Mouse (Mus musculus) heart, embryonic 12.5 days (tissue): Measurements from ENCODE around the gene Slco3a1. TPM values are rescaled to one million over a fixed set of nuclear protein-coding genes. Genes with fewer than 3 reads are reported as not detected.

Experiments used
- ATAC-seq: fragments of 200-750 bp; cut with Nextera tagmentation; 2 replicates; pipeline ENCODE4 v1.8.0; 2017; ENCODE audit warnings: moderate TSS enrichment, moderate library complexity; ENCODE audit not compliant: insufficient number of reproducible peaks, low FRiP score
- H3K27ac ChIP-seq: fragments of 300-500 bp; sonication (generic); 2 replicates; pipeline ENCODE4 v1.5.1; 2016; ENCODE audit warnings: mild to moderate bottlenecking, moderate library complexity; ENCODE audit not compliant: poor library complexity, severe bottlenecking
- H3K27me3 ChIP-seq: fragments of 300-500 bp; sonication (generic); replicated peaks from 2 replicates; pipeline ENCODE4 v1.6.1; 2016; ENCODE audit warnings: mild to moderate bottlenecking, moderate library complexity
- H3K36me3 ChIP-seq: fragments of 300-500 bp; sonication (generic); 2 replicates; pipeline ENCODE4 v1.6.1; 2016; ENCODE audit warnings: mild to moderate bottlenecking, moderate library complexity
- H3K4me1 ChIP-seq: fragments of 300-500 bp; sonication (generic); replicated peaks from 2 replicates; pipeline ENCODE4 v1.6.1; 2016; ENCODE audit warnings: mild to moderate bottlenecking
- H3K4me2 ChIP-seq: fragments of 300-500 bp; sonication (generic); 2 replicates; pipeline ENCODE4 v1.6.1; 2016; ENCODE audit warnings: mild to moderate bottlenecking, moderate library complexity
- H3K4me3 ChIP-seq: fragments of 300-500 bp; sonication (generic); 2 replicates; pipeline ENCODE4 v1.5.1; 2016; ENCODE audit warnings: mild to moderate bottlenecking
- H3K9ac ChIP-seq: fragments of 300-500 bp; sonication (generic); 2 replicates; pipeline ENCODE4 v1.6.1; 2016; ENCODE audit warnings: mild to moderate bottlenecking, moderate library complexity
- H3K9me3 ChIP-seq: fragments of 300-500 bp; sonication (generic); replicated peaks from 2 replicates; pipeline ENCODE4 v1.6.1; 2016; ENCODE audit warnings: mild to moderate bottlenecking, moderate library complexity
- WGBS: fragments of 180-500 bp; shearing (Covaris S2); methylation state at CpG from one replicate; pipeline ENCODE4 v1.1.7; 2016; 5-methylcytosine and 5-hydroxymethylcytosine counted together
- polyA plus RNA-seq: library from polyadenylated mRNA; unstranded; fragments of >200 nt; fragmentation: Nextera tagmentation; extraction: Ambion mirVana; gene quantifications from 2 replicates; pipeline ENCODE4 v1.2.1, GENCODE M21; 2016

The Slco3a1 gene
- polyA plus RNA-seq, 1 experiment from 2014 or later = 29.8 TPM

DNA sequence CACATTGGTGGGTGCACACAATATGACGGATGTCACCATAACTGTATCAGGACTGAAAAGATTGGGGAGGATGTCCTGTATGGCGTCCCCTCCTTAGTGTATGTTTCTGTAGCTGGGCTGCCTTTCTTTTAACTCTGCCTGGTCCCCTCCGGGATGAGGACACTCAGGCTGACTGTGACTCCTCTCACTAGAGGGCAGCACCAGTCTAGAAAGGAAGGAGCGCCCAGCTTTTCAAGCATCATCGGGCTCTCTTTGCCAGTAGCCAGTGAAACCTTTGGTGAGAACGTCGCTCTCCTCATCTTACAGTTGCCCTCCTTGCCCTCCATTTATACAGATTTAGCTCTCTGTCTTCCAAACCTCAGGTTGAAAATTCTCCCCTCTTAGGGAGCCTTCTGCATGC is 187.2 kb downstream of the Slco3a1 start:
- no peak for ATAC-seq
- Histone ChIP-seq H3K27ac (no peak overlapping the region), H3K4me2 (no peak overlapping the region), H3K9ac (no peak overlapping the region), H3K27me3 (no peaks in the 10 kb centered on the region), H3K36me3 (no peaks in the 10 kb centered on the region), H3K4me3 (no peak overlapping the region), H3K9me3 (no peaks in the 10 kb centered on the region), H3K4me1 (peaks cover 28% of the 10 kb centered on the region)
- WGBS = 44% methylated on average over 7 of the region's 7 CpGs

DNA sequence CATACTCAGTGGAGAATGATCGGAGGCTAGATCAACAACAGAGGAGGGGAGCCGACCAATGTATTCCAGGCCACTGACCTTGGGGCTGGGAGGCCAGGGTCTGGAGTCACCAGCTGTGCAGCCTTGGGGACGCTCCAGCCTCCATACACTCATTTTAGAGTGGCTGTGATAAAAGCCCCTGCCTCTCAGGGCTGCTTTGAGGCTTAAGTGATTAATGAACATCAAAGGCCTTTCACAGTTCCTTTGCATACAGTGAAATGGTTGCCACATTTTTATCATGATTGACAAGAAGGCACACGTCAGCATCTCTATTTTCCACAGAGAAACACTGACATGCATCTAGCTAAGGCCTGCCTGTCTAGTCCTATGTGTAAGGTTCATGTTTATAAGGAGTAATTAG is 189.0 kb downstream of the Slco3a1 start:
- no peak overlapping the region for H3K27ac ChIP-seq
- H3K4me2 ChIP-seq = no peak overlapping the region
- H3K36me3 ChIP-seq = no peaks in the 10 kb centered on the region
- peaks cover 19% of the 10 kb centered on the region for H3K4me1 ChIP-seq
- no peak overlapping the region for H3K9ac ChIP-seq
- 25% methylated on average over 4 of the region's 4 CpGs for WGBS
- ATAC-seq = no peak
- H3K9me3 ChIP-seq = no peaks in the 10 kb centered on the region
- no peak overlapping the region for H3K4me3 ChIP-seq
- no peaks in the 10 kb centered on the region for H3K27me3 ChIP-seq

DNA sequence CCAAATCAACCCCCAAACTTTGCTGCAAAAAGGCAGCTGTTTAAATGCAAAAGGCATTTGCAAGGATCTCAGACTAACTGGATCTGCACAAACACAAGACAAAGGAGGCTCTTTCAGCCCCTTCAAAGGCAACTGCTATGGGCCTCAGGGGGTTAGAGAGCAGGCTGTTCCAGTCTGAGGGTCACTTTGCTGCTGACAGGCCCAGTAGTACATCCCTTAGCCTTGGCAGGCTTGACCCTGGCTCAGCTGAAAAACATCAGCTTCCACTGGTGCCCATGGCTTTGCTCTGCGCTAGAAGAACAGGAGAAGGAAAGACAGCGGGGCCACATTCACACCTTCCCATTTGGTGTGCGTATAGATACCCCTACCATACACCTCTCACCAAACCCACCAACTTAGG is 189.6 kb downstream of the Slco3a1 start:
- no peak overlapping the region for H3K27ac ChIP-seq
- WGBS = 83% methylated on average over 3 of the region's 3 CpGs
- H3K4me2 ChIP-seq = no peak overlapping the region
- no peaks in the 10 kb centered on the region for H3K27me3 ChIP-seq
- H3K36me3 ChIP-seq = no peaks in the 10 kb centered on the region
- no peaks in the 10 kb centered on the region for H3K9me3 ChIP-seq
- peaks cover 19% of the 10 kb centered on the region for H3K4me1 ChIP-seq
- ATAC-seq = no peak
- H3K9ac ChIP-seq = no peak overlapping the region
- no peak overlapping the region for H3K4me3 ChIP-seq

DNA sequence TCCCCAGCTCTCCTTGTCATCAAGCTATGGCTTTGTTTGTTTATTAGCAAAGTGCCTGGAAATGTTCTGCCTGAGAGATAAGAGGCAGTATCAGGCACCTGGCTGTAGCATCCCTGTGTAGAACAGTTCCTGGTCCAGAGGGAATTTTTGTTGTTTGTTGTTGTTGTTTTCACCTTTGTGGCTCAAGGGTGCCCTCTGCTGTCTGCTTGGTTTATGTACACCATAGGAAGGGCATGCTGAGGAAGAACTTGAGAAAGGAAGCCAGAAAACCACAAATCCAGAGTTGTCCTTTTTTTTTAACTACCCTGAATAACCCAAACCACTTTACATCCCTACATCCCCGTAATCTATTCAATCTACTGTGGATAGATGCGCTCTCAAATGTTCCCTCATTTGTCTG is 191.1 kb downstream of the Slco3a1 start:
- no peak overlapping the region for H3K27ac ChIP-seq
- no peak overlapping the region for H3K9ac ChIP-seq
- H3K4me1 ChIP-seq = peaks cover 19% of the 10 kb centered on the region; the same call in 1 of the 2 replicates
- ATAC-seq = no peak
- H3K9me3 ChIP-seq = no peaks in the 10 kb centered on the region
- no peaks in the 10 kb centered on the region for H3K27me3 ChIP-seq
- no peak overlapping the region for H3K4me2 ChIP-seq
- no peak overlapping the region for H3K4me3 ChIP-seq
- H3K36me3 ChIP-seq = no peaks in the 10 kb centered on the region
- WGBS = 68% methylated on average over 2 of the region's 2 CpGs

DNA sequence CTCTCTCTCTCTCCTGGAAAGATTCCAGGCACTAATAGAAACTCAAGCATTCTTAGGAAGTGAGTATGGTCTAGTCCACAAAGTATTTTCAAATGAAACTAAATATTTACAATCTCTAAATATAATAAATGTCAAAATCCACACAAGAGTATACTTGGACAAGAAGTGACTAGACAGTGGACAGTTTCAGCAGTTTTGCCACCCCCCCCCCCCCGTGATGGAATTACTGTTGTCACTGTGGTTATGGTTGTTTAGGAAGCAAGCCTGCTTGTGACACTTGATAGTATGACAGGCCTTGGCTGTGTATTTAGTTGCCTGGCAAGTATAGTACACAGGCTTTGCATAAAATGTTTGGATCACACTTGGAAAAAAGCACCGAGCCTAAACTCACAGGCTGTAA is 192.9 kb downstream of the Slco3a1 start:
- Histone ChIP-seq H3K9ac (no peak overlapping the region), H3K9me3 (no peaks in the 10 kb centered on the region), H3K4me1 (peaks cover 18% of the 10 kb centered on the region; the same call in 1 of the 2 replicates), H3K27me3 (no peaks in the 10 kb centered on the region), H3K4me2 (no peak overlapping the region), H3K4me3 (no peak overlapping the region), H3K36me3 (no peaks in the 10 kb centered on the region), H3K27ac (no peak overlapping the region)
- WGBS = 79% methylated on average over 2 of the region's 2 CpGs
- no peak for ATAC-seq

DNA sequence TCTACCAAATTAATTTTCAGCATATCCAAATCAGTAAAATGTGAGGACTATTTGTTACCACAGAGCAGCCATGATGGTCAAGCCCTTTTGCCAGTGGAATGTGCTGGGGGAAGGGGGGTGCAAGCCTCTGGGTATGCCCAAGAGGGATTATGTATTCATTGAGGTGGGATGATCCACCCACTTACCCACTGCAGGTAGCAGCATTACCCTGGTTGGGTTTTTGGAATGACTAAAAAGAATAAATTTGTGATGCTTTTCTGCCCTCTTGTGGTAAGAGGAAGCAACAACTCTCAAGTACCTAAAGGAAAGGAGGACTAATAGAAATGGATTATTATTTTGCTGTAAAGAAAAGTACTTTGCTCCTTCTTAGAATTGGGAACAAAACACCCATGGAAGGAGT is 197.6 kb downstream of the Slco3a1 start:
- H3K27ac ChIP-seq = no peak overlapping the region
- ATAC-seq = no peak
- no peak overlapping the region for H3K4me2 ChIP-seq
- no peaks in the 10 kb centered on the region for H3K36me3 ChIP-seq
- no peak overlapping the region for H3K4me3 ChIP-seq
- no peaks in the 10 kb centered on the region for H3K9me3 ChIP-seq
- peaks cover 17% of the 10 kb centered on the region for H3K4me1 ChIP-seq
- H3K27me3 ChIP-seq = peaks cover 3% of the 10 kb centered on the region; the same call in 1 of the 2 replicates
- no peak overlapping the region for H3K9ac ChIP-seq

DNA sequence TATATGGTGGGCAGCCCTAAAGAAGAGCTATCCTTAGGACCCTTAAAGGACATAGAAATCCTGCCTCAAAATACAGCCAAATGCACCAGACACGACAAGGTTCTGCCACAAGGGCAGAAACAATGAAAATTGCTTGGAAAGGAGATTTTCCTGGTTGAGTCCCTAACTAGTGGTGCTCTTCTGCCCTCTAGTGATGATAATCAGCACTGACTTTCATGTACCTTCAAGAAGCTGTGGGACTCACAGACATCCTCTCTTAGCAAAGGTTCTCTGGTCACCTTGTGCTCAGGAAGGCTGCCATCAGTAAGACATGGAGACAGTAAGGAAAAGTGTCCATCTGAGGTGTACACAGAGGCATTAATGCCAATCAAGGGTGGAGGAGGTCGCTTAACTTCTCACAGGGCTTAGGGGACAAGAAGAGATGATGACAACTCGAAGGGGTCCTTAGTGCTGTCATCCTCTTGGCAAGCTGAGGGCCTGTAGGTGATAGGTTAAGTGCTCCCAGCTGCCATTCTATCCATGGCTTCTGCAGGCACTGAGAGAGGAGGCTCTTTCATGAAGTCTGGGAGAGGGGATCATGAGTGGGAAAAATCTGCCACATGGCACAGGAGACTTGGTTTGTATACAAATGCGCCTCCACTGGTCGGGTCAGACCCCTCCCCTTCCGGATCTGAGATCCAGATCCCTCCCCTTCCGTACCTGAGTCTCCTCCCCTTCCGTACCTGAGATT is 199.9 kb downstream of the Slco3a1 start:
- ATAC-seq = no peak
- no peaks in the 10 kb centered on the region for H3K9me3 ChIP-seq
- H3K9ac ChIP-seq = no peak overlapping the region
- peaks cover 17% of the 10 kb centered on the region for H3K4me1 ChIP-seq
- no peak overlapping the region for H3K4me2 ChIP-seq
- H3K27me3 ChIP-seq = peaks cover 3% of the 10 kb centered on the region; the same call in 1 of the 2 replicates
- no peak overlapping the region for H3K27ac ChIP-seq
- no peaks in the 10 kb centered on the region for H3K36me3 ChIP-seq
- no peak overlapping the region for H3K4me3 ChIP-seq
- WGBS = 44% methylated on average over 8 of the region's 8 CpGs

DNA sequence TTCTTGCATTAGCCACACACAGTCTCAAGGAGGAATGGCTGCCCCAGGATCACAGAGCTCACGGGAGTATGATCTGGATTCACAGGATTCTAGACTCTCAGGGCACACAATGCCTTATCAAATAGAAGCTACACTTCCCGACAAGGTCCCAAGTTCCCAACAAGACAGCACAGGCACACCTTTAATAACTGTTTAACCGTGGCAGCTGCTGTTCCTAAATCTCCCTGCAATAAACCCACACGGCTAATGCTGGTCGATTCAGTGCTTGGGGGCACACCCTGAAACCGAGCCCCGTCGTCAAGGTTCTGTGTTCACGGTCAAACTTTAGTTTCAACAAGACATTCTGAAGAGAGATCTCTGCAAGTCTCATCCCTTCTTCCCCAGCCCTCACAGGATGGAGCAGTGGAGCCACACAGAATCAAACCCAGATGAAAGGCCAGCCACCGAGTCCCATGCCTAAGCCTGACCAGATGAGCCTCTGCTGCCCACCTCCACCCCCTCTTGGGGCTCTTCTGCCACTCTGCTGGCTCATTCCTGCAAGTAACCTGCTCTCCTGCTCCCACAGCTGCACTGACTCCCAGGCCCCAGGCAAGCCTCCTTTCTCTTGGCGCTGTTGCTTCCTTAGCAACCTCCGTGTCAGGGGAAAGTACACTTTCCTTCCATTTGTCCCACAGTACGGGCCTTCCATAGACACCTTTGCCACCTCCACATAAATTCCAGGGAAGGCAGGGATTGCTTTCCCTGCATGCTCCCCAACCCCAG is 200.7 kb downstream of the Slco3a1 start:
- no peak overlapping the region for H3K4me2 ChIP-seq
- H3K9me3 ChIP-seq = no peaks in the 10 kb centered on the region

DNA sequence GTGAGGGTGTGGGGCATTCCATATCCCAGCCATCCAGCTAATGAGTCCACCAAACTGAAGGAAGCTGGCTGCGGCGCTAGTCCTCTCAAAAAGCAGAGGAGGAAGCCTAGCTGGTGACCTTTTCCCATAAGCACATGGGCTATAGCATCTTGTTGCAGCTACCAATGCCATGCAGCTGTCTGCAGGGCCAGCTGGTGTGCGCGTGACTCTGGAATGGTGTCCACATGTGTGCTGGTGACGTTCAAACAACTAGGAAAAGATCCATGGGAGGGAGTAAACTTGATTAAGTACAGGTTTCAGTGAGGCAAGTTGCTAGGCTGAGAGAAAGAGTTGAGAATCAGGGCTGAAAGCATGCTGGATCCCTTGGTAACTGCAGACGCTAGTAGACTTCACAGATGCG is 201.3 kb downstream of the Slco3a1 start:
- ATAC-seq = no peak
- Histone ChIP-seq H3K4me3 (no peak overlapping the region), H3K36me3 (no peaks in the 10 kb centered on the region), H3K9ac (no peak overlapping the region), H3K27ac (no peak overlapping the region), H3K4me2 (no peak overlapping the region), H3K27me3 (peaks cover 3% of the 10 kb centered on the region; the same call in 1 of the 2 replicates), H3K4me1 (peaks cover 17% of the 10 kb centered on the region), H3K9me3 (no peaks in the 10 kb centered on the region)
- 92% methylated on average over 7 of the region's 7 CpGs for WGBS

More for the DNA sequence above, 200.7 kb downstream of the Slco3a1 start:
- WGBS = 84% methylated on average over 13 of the region's 13 CpGs
- Histone ChIP-seq H3K4me1 (peaks cover 17% of the 10 kb centered on the region), H3K4me3 (no peak overlapping the region), H3K9ac (peak overlapping the region; percentile 33; the same call in 1 of the 2 replicates), H3K27me3 (peaks cover 3% of the 10 kb centered on the region; the same call in 1 of the 2 replicates), H3K36me3 (no peaks in the 10 kb centered on the region), H3K27ac (no peak overlapping the region)
- ATAC-seq = no peak

DNA sequence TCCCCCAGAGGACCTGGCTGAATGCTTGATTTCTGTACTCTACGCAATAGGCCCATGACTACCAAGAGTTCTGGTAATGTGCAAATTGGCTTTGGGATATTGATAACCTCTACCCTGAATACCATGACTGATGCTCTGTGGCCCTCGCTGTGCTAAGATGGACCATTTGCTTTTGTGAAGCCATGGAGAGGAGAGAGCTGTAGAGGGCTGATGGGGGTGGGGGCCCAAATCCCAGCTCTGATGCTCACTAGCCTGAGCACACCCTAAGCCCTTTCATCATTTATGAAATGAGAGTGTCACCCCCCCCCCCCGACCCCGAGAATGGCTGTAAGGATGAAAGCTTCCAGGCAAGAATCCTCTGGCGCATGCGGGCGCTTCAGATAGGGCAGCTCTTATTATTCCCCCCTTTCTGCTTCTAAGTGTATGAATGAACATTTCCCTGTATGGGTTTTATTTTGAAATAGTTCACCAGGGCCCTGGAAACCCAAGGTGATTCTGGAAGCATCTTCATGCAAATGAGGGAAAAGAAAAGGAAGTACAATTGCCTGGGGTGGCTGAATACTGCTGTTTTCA is 206.2 kb downstream of the Slco3a1 start:
- H3K4me1 ChIP-seq = no peaks in the 10 kb centered on the region
- no peak overlapping the region for H3K4me2 ChIP-seq
- no peak overlapping the region for H3K9ac ChIP-seq
- no peak for ATAC-seq
- no peaks in the 10 kb centered on the region for H3K27me3 ChIP-seq
- peaks cover 6% of the 10 kb centered on the region; the same call in 1 of the 2 replicates for H3K36me3 ChIP-seq
- H3K27ac ChIP-seq = no peak overlapping the region
- 81% methylated on average over 7 of the region's 7 CpGs for WGBS
- H3K9me3 ChIP-seq = no peaks in the 10 kb centered on the region
- H3K4me3 ChIP-seq = no peak overlapping the region

DNA sequence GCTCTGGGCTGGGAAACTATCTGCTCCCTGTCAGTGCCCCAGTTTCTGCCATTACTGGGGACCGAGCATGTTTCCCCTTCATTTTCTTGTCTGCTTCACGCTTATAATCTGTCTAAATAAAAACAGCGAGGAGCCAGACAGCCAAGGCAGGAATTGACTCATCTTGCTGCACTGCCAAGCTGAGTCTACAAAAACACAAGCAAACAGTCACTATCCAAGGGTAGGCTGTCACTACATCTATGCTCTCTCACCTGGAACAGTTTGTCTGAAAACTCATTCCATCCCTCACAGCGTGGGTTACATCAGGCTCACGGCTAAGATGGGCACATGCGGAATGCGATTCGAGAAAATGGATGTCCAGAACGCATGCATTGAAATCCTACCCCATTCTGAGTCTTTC is 207.6 kb downstream of the Slco3a1 start:
- Histone ChIP-seq H3K4me1 (peaks cover under 1% of the 10 kb centered on the region), H3K9ac (no peak overlapping the region), H3K27ac (no peak overlapping the region), H3K36me3 (peaks cover 6% of the 10 kb centered on the region; the same call in 1 of the 2 replicates), H3K9me3 (no peaks in the 10 kb centered on the region), H3K27me3 (no peaks in the 10 kb centered on the region), H3K4me2 (no peak overlapping the region), H3K4me3 (no peak overlapping the region)
- no peak for ATAC-seq
- WGBS = 84% methylated on average over 9 of the region's 9 CpGs
